Mouse (Mus musculus): ENCODE measurements around the gene Iqgap1.

Iqgap1 gene

GRCm38 (mm10) chr7:80806331-80806730 is 19.4 kb downstream of the Iqgap1 start:
- in situ Hi-C loops (cut with MboI; ENCODE audit: low sequenced_read_pairs): no loop called here

- in situ Hi-C loops (cut with MboI; ENCODE audit: low sequenced_read_pairs): no loop called here
Observed at GRCm38 (mm10) chr7:80803173-80803872, 22.5 kb downstream of the Iqgap1 start.

GRCm38 (mm10) chr7:80802412-80803160 is 23.2 kb downstream of the Iqgap1 start:
- in situ Hi-C loops (cut with MboI; ENCODE audit: low sequenced_read_pairs): no loop called here

GRCm38 (mm10) chr7:80799307-80799706 is 26.5 kb downstream of the Iqgap1 start:
- in situ Hi-C loops (cut with MboI; ENCODE audit: low sequenced_read_pairs): no loop called here

- in situ Hi-C loops (cut with MboI; ENCODE audit: low sequenced_read_pairs): no loop called here
Observed at GRCm38 (mm10) chr7:80796805-80797567, 28.8 kb downstream of the Iqgap1 start.

GRCm38 (mm10) chr7:80796258-80796657 is 29.5 kb downstream of the Iqgap1 start:
- in situ Hi-C loops (cut with MboI; ENCODE audit: low sequenced_read_pairs): no loop called here

- in situ Hi-C loops (cut with MboI; ENCODE audit: low sequenced_read_pairs): no loop called here
Observed at GRCm38 (mm10) chr7:80789534-80789933, 36.2 kb downstream of the Iqgap1 start.

GRCm38 (mm10) chr7:80789061-80789460 is 36.7 kb downstream of the Iqgap1 start:
- in situ Hi-C loops (cut with MboI; ENCODE audit: low sequenced_read_pairs): no loop called here

GRCm38 (mm10) chr7:80788002-80788401 is 37.8 kb downstream of the Iqgap1 start:
- in situ Hi-C loops (cut with MboI; ENCODE audit: low sequenced_read_pairs): no loop called here

GRCm38 (mm10) chr7:80786746-80787145 is 39.0 kb downstream of the Iqgap1 start:
- in situ Hi-C loops (cut with MboI; ENCODE audit: low sequenced_read_pairs): no loop called here

GRCm38 (mm10) chr7:80783841-80784240 is 41.9 kb downstream of the Iqgap1 start:
- in situ Hi-C loops (cut with MboI; ENCODE audit: low sequenced_read_pairs): no loop called here

GRCm38 (mm10) chr7:80782155-80783109 is 43.3 kb downstream of the Iqgap1 start:
- in situ Hi-C loops (cut with MboI; ENCODE audit: low sequenced_read_pairs): no loop called here

- in situ Hi-C loops (cut with MboI; ENCODE audit: low sequenced_read_pairs): no loop called here
Observed at GRCm38 (mm10) chr7:80781444-80782120, 44.2 kb downstream of the Iqgap1 start.

- in situ Hi-C loops (cut with MboI; ENCODE audit: low sequenced_read_pairs): no loop called here
Observed at GRCm38 (mm10) chr7:80778958-80779669, 46.7 kb downstream of the Iqgap1 start.

GRCm38 (mm10) chr7:80778376-80778775 is 47.4 kb downstream of the Iqgap1 start:
- in situ Hi-C loops (cut with MboI; ENCODE audit: low sequenced_read_pairs): no loop called here

- in situ Hi-C loops (cut with MboI; ENCODE audit: low sequenced_read_pairs): no loop called here
Observed at GRCm38 (mm10) chr7:80777151-80777550, 48.6 kb downstream of the Iqgap1 start.

- in situ Hi-C loops (cut with MboI; ENCODE audit: low sequenced_read_pairs): no loop called here
Observed at GRCm38 (mm10) chr7:80776090-80776489, 49.7 kb downstream of the Iqgap1 start.

- in situ Hi-C loops (cut with MboI; ENCODE audit: low sequenced_read_pairs): no loop called here
Observed at GRCm38 (mm10) chr7:80775448-80775904, 50.3 kb downstream of the Iqgap1 start.
